Mouse (Mus musculus): ENCODE data around the gene Camsap2. TPM values are rescaled to one million over a fixed set of nuclear protein-coding genes. Genes with fewer than 3 reads are reported as not detected.

The Camsap2 gene
- polyA plus RNA-seq, 1 experiment from 2014 or later: 10.0 TPM

DNA sequence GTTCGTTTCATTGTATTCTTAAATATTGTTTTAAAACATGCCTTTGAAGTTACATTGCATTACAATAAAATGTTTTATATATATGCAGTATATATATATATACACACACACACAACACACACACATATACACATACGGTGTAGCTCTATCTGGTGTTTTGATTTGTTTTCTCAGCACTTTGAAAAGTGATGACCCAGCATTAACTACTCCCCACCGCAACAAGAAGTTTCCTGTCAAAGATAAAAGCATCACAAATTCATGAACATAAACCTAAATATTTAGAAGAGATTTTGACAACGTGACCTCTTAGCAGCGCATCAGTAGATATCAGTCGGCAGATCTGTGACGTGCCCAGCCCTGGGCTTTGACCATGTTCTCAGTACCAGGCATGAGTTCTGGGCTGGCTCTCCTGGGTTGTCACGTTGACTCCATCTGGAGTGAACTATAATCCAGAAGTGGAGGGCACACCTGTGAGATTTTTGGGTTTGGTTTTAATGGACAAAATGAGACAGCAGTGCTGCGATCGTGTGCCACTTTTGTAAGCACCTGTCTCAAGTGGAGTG, 91.3 kb downstream of the Camsap2 start:
- Histone ChIP-seq H3K4me2 (no peak overlapping the region), H3K9ac (no peak overlapping the region), H3K9me3 (no peaks in the 10 kb centered on the region), H3K27ac (no peak overlapping the region), H3K27me3 (peaks cover 32% of the 10 kb centered on the region), H3K4me3 (no peak overlapping the region), H3K36me3 (no peaks in the 10 kb centered on the region), H3K4me1 (peaks cover 2% of the 10 kb centered on the region)
- WGBS: 52% methylated on average over 10 of the region's 10 CpGs
- no peak for ATAC-seq (ENCODE audit: borderline replicate concordance, extremely low read depth, low FRiP score, low TSS enrichment)

DNA sequence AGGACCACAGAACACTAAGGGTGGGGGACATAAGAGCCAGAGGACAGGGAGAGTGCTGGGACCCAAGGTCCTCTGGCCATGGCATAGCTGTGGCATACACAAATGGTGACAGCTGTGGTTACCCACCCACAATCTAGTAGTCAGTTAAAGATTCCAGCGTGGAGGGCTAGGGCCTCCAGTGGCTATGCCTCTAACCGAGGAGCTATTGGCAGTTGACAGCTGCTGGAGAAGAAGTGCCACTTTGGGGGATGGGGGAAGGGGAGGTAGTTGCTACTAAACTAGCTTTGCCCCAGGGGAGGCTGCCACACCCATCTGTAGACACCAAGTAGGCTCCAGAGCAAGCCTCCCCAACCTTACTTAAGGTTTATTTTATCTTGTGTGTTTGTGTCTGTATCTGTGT, 92.4 kb downstream of the Camsap2 start:
- H3K27me3 ChIP-seq: peaks cover 21% of the 10 kb centered on the region
- no peak overlapping the region for H3K27ac ChIP-seq
- no peaks in the 10 kb centered on the region for H3K4me1 ChIP-seq
- no peak overlapping the region for H3K4me2 ChIP-seq
- no peak overlapping the region for H3K4me3 ChIP-seq
- WGBS: 16% methylated on average over 2 of the region's 2 CpGs
- H3K36me3 ChIP-seq: no peaks in the 10 kb centered on the region
- H3K9me3 ChIP-seq: no peaks in the 10 kb centered on the region
- ATAC-seq (ENCODE audit: borderline replicate concordance, extremely low read depth, low FRiP score, low TSS enrichment): no peak
- H3K9ac ChIP-seq: no peak overlapping the region

DNA sequence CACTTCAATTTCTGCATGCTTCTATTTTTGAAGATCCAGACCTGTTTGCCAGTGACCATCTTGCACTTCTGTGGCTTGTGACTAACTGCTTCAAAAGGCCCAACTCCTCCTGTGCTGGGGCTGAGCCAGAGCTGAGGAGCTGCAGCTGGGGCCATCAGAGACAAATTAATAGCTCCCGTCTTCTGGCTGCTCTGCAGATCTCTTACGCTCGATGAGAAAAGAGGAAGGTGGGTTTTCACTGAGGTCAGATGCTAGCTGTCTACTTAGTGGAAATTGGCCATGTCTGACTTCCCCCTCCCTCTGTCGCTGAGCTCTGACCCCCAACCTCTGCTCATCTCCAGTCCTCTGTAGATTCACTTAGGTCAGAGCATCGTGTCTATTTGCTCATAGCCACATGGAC, 96.2 kb downstream of the Camsap2 start:
- Histone ChIP-seq H3K36me3 (no peaks in the 10 kb centered on the region), H3K27me3 (no peaks in the 10 kb centered on the region), H3K9ac (no peak overlapping the region), H3K4me1 (no peaks in the 10 kb centered on the region), H3K4me2 (no peak overlapping the region), H3K9me3 (no peaks in the 10 kb centered on the region), H3K27ac (no peak overlapping the region), H3K4me3 (no peak overlapping the region)
- ATAC-seq (ENCODE audit: borderline replicate concordance, extremely low read depth, low FRiP score, low TSS enrichment): no peak
- WGBS: 33% methylated on average over 5 of the region's 5 CpGs

DNA sequence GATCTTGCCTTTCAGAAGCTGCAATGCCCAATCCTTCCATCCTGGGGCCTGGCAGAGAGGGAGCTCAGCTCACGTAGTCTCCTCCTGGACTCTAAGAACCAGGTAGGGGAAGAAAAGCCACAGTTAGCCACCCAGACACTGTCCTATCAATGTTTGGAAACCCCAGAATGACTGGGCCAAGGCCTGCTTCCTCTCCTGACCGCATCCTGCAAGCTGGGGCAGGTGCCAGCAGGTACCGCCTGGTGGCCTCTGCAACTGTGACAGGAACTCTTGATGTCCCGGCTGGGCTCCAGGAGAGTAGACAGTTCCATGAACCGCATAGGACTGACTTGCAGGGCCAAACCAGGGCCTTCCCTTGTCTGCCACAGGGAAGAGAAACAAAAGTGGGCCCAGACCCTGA, 98.5 kb downstream of the Camsap2 start:
- H3K4me2 ChIP-seq: no peak overlapping the region
- 86% methylated on average over 5 of the region's 5 CpGs for WGBS

DNA sequence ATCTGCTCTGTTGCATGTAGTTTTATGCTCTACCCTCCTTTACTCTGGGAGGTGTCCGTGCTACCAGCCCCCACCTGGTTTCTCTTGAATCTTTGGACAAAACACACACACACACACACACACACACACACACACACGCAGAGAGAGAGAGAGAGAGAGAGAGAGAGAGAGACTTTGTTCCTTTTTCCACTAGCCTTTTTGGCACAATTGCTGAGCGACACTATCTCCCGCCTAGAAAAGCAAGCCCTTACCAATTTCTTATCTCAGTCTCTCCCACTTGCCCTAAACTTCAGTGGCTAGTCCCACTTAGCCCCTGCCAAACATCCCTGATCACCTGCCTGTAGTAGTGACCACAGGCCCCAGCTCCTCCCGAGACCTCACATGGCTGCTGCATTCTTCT, 101.4 kb downstream of the Camsap2 start:
- Histone ChIP-seq H3K27me3 (no peaks in the 10 kb centered on the region), H3K36me3 (no peaks in the 10 kb centered on the region), H3K4me2 (no peak overlapping the region), H3K9ac (no peak overlapping the region), H3K4me1 (no peaks in the 10 kb centered on the region), H3K9me3 (no peaks in the 10 kb centered on the region), H3K27ac (no peak overlapping the region), H3K4me3 (no peak overlapping the region)
- WGBS: 69% methylated on average over 5 of the region's 5 CpGs
- no peak for ATAC-seq (ENCODE audit: borderline replicate concordance, extremely low read depth, low FRiP score, low TSS enrichment)

More for the DNA sequence above, 98.5 kb downstream of the Camsap2 start:
- Histone ChIP-seq H3K9ac (no peak overlapping the region), H3K27ac (no peak overlapping the region), H3K4me3 (no peak overlapping the region), H3K36me3 (no peaks in the 10 kb centered on the region), H3K9me3 (no peaks in the 10 kb centered on the region), H3K27me3 (no peaks in the 10 kb centered on the region), H3K4me1 (no peaks in the 10 kb centered on the region)
- no peak for ATAC-seq (ENCODE audit: borderline replicate concordance, extremely low read depth, low FRiP score, low TSS enrichment)

DNA sequence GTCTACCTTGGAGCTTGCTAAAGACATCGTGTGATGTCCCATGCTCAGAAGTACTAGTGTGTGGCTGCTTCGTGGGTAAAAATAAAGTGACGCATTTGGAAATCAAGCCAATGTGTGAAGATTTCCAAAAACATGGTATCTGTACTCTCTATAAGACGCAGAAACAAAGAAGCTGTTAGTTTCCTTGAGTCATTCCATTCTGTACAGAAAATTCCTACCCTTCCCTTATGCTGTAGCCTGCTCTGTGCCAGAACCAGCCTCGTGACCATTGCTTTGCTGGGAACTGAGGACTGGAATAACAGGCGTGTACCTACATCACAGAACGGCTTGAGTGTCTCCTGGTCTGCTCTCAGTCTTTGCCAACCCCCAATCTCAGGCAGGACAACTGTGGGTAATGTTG, 104.1 kb downstream of the Camsap2 start:
- H3K9me3 ChIP-seq: no peaks in the 10 kb centered on the region
- H3K4me1 ChIP-seq: no peaks in the 10 kb centered on the region
- H3K27me3 ChIP-seq: no peaks in the 10 kb centered on the region
- no peak overlapping the region for H3K4me2 ChIP-seq
- no peak overlapping the region for H3K4me3 ChIP-seq
- WGBS: 80% methylated on average over 7 of the region's 7 CpGs
- no peaks in the 10 kb centered on the region for H3K36me3 ChIP-seq
- no peak overlapping the region for H3K9ac ChIP-seq
- H3K27ac ChIP-seq: no peak overlapping the region
- no peak for ATAC-seq (ENCODE audit: borderline replicate concordance, extremely low read depth, low FRiP score, low TSS enrichment)

DNA sequence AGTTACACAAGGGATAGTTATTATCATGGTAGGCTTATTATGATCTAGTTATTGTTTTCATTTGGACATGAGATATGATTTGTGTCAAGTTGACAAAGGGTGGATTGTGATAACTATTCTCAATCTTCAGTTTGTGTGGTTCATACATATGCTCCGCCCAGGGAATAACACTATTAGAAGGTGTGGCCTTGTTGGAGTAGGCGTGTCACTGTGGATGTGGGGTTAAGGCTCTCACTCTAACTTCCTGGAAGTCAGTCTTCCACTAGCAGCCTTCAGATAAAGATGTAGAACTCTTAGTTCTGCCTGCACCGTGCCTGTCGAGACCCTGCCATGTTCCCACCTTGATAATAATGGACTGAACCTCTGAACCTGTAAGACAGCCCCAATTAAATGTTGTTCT, 107.4 kb downstream of the Camsap2 start:
- Histone ChIP-seq H3K27ac (no peak overlapping the region), H3K4me1 (peaks cover 4% of the 10 kb centered on the region), H3K27me3 (no peaks in the 10 kb centered on the region), H3K9ac (no peak overlapping the region), H3K4me2 (no peak overlapping the region), H3K9me3 (no peaks in the 10 kb centered on the region), H3K36me3 (no peaks in the 10 kb centered on the region), H3K4me3 (no peak overlapping the region)
- ATAC-seq (ENCODE audit: borderline replicate concordance, extremely low read depth, low FRiP score, low TSS enrichment): no peak
- 91% methylated on average over 4 of the region's 4 CpGs for WGBS

DNA sequence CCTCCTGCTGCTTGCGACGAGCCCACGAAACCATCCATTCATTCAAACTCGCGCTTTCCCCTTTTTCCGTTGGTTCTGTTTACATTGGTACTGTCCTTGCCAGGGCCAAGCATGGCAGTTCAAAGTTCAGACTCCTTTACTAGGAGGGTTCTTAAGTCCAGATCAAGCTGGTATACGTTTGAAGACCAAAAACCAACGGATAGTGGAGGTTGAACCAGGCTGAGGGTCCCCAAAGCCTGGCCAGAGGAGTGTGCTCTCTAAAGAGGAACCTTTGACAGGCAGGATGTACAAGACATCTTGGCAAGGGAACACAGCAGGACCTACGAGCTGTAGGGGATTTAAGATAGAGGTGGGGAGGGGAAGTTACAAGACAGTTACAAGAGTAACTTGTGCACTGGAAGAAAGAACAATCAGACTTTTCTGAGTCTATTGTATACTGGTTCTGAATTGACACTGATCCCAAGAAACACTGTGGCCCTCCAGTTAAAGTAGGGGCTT, 111.3 kb downstream of the Camsap2 start:
- Histone ChIP-seq H3K27me3 (no peaks in the 10 kb centered on the region), H3K9ac (peak overlapping the region; percentile 47), H3K27ac (peak overlapping the region; percentile 86), H3K9me3 (no peaks in the 10 kb centered on the region), H3K36me3 (no peaks in the 10 kb centered on the region), H3K4me1 (peaks cover 33% of the 10 kb centered on the region), H3K4me3 (peak overlapping the region; percentile 62), H3K4me2 (peak overlapping the region; percentile 76)
- 3% methylated on average over 9 of the region's 9 CpGs for WGBS
- ATAC-seq (ENCODE audit: borderline replicate concordance, extremely low read depth, low FRiP score, low TSS enrichment): no peak

DNA sequence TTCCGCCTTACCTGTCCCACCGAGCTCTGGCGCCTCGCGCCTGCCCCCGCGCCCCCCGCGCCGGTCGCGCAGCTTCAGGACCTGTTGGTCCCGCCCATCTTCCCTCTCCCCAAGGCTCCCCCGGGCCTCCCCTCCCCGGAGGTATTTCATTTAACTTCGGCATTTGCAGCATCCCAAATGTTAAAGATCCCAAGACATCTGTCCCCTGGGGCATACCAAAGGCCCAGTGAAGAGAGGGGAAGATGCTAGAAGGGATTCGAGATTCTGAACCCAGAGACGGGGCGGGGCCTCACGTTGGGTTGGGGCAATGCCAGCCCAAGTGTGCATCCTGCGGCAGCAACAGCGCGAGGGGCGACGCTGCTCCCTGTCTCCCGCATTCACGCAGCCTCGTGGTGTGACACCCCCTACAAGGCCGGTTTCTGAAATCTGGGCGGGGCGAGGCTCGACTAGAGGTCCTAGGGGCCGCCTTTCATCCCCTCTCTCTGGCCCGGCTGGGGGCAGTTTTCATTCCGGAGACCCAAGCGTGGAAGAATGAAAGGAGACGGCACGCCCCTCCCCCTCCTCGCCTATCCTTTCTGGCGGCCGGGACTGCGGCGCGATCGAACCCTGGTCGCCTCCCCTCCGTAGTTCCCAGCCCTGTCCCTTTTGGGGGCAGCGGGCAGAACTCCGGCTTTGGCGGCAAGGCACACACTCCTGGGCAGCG, 111.9 kb downstream of the Camsap2 start, which contains the start of gene Inava:
TSS of gene Inava (minus strand) at position 373 of the 703 bp plus-strand sequence.
- peak; percentile 82 for ATAC-seq (ENCODE audit: borderline replicate concordance, extremely low read depth, low FRiP score, low TSS enrichment)
- Histone ChIP-seq H3K36me3 (no peaks in the 10 kb centered on the region), H3K27me3 (no peaks in the 10 kb centered on the region), H3K27ac (peak within 1 kb of the TSS; percentile 86), H3K4me1 (peaks cover 39% of the 10 kb centered on the region), H3K4me3 (peak within 1 kb of the TSS; percentile 62), H3K4me2 (peak within 1 kb of the TSS; percentile 76), H3K9ac (peak within 1 kb of the TSS; percentile 47), H3K9me3 (no peaks in the 10 kb centered on the region)
- WGBS: under 1% methylated on average over 47 of the region's 51 CpGs

DNA sequence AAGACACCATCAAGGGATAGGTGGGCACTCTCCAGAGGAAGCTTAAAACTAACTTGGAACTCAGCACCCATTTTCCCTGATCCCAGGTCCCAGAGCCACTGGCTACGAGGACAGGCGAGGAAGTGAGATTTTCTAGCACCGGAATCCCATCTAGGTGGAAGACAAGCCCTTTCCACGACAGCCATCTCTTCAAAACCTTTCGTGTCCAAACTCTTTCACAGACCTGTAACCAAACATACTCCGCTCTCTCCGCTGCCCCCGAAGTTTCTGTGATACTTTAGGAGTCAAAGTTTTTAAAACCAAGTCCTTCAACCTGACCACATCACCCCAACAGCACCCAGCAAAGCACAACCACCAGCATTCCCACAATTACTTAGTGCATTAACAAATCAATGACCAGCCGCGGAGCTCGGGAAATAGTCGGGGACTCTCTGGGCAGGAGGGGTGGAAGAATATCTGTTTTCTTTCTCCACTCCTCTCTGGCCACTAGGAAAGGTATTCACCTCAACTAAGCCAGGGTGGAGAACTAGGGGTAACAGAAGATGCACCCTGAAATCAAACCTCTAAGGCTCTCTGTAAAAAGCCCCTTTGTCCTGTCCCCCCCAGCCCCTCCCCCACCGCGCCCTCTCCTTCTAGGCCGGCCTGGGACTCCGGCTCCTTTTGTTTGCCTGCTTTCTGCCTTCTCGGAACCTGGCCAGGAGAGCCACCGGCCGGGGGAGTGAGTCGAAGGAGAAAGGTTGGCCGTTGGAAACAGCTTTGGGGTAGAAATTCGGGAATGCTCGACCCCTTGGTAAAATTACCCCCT, 112.7 kb downstream of the Camsap2 start:
- no peaks in the 10 kb centered on the region for H3K36me3 ChIP-seq
- H3K27ac ChIP-seq: peak overlapping the region; percentile 86
- no peaks in the 10 kb centered on the region for H3K9me3 ChIP-seq
- H3K4me2 ChIP-seq: peak overlapping the region; percentile 76
- no peaks in the 10 kb centered on the region for H3K27me3 ChIP-seq
- peak overlapping the region; percentile 62 for H3K4me3 ChIP-seq
- H3K9ac ChIP-seq: peak overlapping the region; percentile 47
- WGBS: 1% methylated on average over 23 of the region's 23 CpGs
- ATAC-seq (ENCODE audit: borderline replicate concordance, extremely low read depth, low FRiP score, low TSS enrichment): no peak
- peaks cover 48% of the 10 kb centered on the region for H3K4me1 ChIP-seq

DNA sequence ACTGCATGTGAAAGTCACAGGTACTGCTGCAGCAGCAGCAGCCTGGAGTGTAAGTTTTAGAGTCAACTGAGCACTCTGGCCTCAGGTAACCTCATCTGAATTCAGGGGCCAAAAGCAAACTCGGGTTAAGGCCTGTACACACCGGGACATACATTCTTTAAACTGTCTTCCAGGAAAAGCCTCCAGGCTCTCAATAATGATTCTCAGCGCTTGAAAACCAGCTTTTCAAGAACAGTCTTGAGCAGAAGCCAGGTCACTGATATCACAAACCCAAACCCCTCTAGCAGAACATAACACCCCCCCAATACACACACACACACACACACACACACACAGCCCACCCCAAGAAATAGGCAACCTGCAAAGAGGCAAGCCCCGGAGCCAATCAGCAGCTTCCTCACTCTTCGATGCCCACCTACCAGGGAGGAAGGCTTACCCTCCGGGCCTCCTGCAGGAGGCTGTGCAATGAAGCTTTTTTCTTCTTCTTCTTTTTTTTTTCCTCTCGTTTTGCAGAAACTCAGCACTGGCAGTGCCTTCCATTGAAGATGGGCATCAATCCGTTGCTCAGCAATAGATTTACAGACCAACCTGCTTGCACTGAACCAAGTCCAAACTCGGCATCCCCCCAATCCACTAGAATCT, 113.5 kb downstream of the Camsap2 start:
- Histone ChIP-seq H3K36me3 (no peaks in the 10 kb centered on the region), H3K27ac (peak overlapping the region; percentile 86), H3K27me3 (no peaks in the 10 kb centered on the region), H3K4me3 (peak overlapping the region; percentile 62), H3K4me2 (peak overlapping the region; percentile 76), H3K9ac (peak overlapping the region; percentile 47), H3K4me1 (peaks cover 56% of the 10 kb centered on the region), H3K9me3 (no peaks in the 10 kb centered on the region)
- ATAC-seq (ENCODE audit: borderline replicate concordance, extremely low read depth, low FRiP score, low TSS enrichment): no peak
- 4% methylated on average over 9 of the region's 9 CpGs for WGBS

All from lung, embryonic 15.5 days (tissue).